Mouse (Mus musculus): ENCODE measurements at regions not wholly inside any gene's neighbourhood (a gene's known extent, or its start where the extent isn't known, plus 50 kb on each side); places are given as distances from the start of the nearest gene placed in this dataset.

DNA sequence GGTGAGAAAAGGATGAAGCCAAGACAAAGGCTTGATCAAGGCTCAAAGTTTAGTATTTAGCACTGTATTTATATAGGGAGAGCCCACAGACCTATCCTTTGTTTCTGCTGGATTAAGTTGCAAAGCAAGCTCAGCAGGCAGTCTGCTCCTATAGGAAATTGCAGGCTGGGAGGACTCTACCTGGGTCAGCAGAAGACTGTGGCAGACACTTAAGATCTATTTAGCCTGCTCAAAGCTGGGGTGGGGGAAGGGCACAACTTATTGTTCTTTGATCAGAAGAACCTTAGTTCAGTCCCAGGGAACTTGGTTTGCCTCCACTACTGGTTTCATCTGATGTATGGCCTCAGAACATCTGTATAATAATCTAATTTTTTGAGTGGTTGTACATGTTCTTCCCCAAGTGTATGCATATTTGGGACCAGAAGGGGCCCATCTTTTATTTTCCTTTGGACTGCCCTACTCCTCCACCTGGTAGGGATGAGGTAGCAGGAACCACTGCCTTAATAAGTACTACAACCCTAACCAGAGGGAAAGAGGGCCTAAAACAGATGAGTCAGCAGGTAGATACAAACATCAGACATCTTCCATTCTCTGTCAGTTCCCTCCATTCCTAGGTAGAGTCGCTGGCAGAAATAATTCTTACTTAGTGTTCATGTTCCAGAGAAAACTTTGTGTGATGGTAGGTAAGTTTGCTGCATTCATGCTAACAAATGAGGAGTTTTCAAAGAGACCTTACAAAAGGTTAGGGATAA is 159.1 kb downstream of the Akr1d1 start:
- no peaks in the 10 kb centered on the region for H3K9me3 ChIP-seq (replicated peaks)
- DNase-seq (ENCODE audit: low spot score) = no peak
- no peaks in the 10 kb centered on the region for H3K4me1 ChIP-seq (ENCODE audit: insufficient read depth, low read depth, low read length)
- no peaks in the 10 kb centered on the region for H3K27me3 ChIP-seq (ENCODE audit: insufficient read depth, low read length)
- no peaks in the 10 kb centered on the region for H3K36me3 ChIP-seq (replicated peaks)
- no peak for ATAC-seq (ENCODE audit: extremely low read depth, insufficient number of reproducible peaks, low FRiP score, poor library complexity, severe bottlenecking)
- H3K4me3 ChIP-seq (ENCODE audit: low read depth, low read length) = no peak overlapping the region
- no peak for TF ChIP-seq CTCF (IDR thresholded peaks at IDR 0.05; ENCODE audit: low read depth, low read length)
- TF ChIP-seq GATA1 (IDR thresholded peaks at IDR 0.05; ENCODE audit: borderline replicate concordance, low read length) = no peak
- TF ChIP-seq TAL1 (conservative IDR thresholded peaks at IDR 0.05; ENCODE audit: low read depth, low read length) = no peak
- TF ChIP-seq GATA2 (IDR thresholded peaks at IDR 0.05; ENCODE audit: borderline replicate concordance, low read depth, low read length) = no peak
- no peak for TF ChIP-seq POLR2AphosphoS5 (IDR thresholded peaks at IDR 0.05; ENCODE audit: insufficient replicate concordance, low read depth, low read length)

DNA sequence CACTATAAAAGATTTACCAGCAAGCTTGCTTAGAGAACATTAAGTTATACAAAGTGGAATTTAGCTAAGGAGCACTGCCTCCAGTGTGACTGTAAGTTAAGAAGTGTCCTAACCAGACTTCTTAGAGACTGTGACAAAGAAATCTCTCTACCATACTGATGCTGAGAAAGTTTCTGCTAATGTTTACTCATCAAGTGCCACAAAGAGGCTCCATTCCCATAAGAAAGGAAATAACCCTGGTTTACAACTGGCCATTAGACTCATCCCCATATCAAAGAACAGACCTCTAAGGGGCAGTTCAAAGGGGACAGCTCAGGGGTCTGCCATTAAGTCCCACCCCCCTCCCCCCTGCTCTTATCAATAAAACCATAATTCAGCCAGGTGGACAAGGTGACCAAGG is 159.7 kb downstream of the Akr1d1 start:
- TF ChIP-seq GATA1 (IDR thresholded peaks at IDR 0.05; ENCODE audit: borderline replicate concordance, low read length) = no peak
- no peak for TF ChIP-seq CTCF (IDR thresholded peaks at IDR 0.05; ENCODE audit: low read depth, low read length)
- no peak for TF ChIP-seq GATA2 (IDR thresholded peaks at IDR 0.05; ENCODE audit: borderline replicate concordance, low read depth, low read length)
- TF ChIP-seq POLR2AphosphoS5 (IDR thresholded peaks at IDR 0.05; ENCODE audit: insufficient replicate concordance, low read depth, low read length) = no peak
- TF ChIP-seq TAL1 (conservative IDR thresholded peaks at IDR 0.05; ENCODE audit: low read depth, low read length) = no peak
- Histone ChIP-seq H3K27me3 (ENCODE audit: insufficient read depth, low read length) (no peaks in the 10 kb centered on the region), H3K4me3 (ENCODE audit: low read depth, low read length) (no peak overlapping the region), H3K36me3 (replicated peaks) (no peaks in the 10 kb centered on the region), H3K9me3 (replicated peaks) (no peaks in the 10 kb centered on the region), H3K4me1 (ENCODE audit: insufficient read depth, low read depth, low read length) (no peaks in the 10 kb centered on the region)
- ATAC-seq (ENCODE audit: extremely low read depth, insufficient number of reproducible peaks, low FRiP score, poor library complexity, severe bottlenecking) (no peak), DNase-seq (ENCODE audit: low spot score) (no peak)

GRCm38 (mm10) chr6:37691976-37692644 is 162.1 kb downstream of the Akr1d1 start:
- no peak for DNase-seq (ENCODE audit: low spot score)
- H3K36me3 ChIP-seq (replicated peaks) = no peaks in the 10 kb centered on the region
- TF ChIP-seq POLR2AphosphoS5 (IDR thresholded peaks at IDR 0.05; ENCODE audit: insufficient replicate concordance, low read depth, low read length) = no peak
- TF ChIP-seq TAL1 (conservative IDR thresholded peaks at IDR 0.05; ENCODE audit: low read depth, low read length) = no peak
- TF ChIP-seq CTCF (IDR thresholded peaks at IDR 0.05; ENCODE audit: low read depth, low read length) = no peak
- ATAC-seq (ENCODE audit: extremely low read depth, insufficient number of reproducible peaks, low FRiP score, poor library complexity, severe bottlenecking) = no peak
- H3K9me3 ChIP-seq (replicated peaks) = no peaks in the 10 kb centered on the region
- no peaks in the 10 kb centered on the region for H3K4me1 ChIP-seq (ENCODE audit: insufficient read depth, low read depth, low read length)
- H3K27me3 ChIP-seq (ENCODE audit: insufficient read depth, low read length) = no peaks in the 10 kb centered on the region
- H3K4me3 ChIP-seq (ENCODE audit: low read depth, low read length) = no peak overlapping the region

- no peaks in the 10 kb centered on the region for H3K4me1 ChIP-seq (ENCODE audit: insufficient read depth, low read depth, low read length)
- H3K4me3 ChIP-seq (ENCODE audit: low read depth, low read length) = no peak overlapping the region
These were observed 162.8 kb downstream of the Akr1d1 start for GRCm38 (mm10) chr6:37692758-37693157.

GRCm38 (mm10) chr6:37696074-37696473 is 166.1 kb downstream of the Akr1d1 start:
- H3K4me1 ChIP-seq (ENCODE audit: insufficient read depth, low read depth, low read length) = no peaks in the 10 kb centered on the region
- no peaks in the 10 kb centered on the region for H3K9me3 ChIP-seq (replicated peaks)
- no peak for DNase-seq (ENCODE audit: low spot score)
- H3K36me3 ChIP-seq (replicated peaks) = no peaks in the 10 kb centered on the region
- no peak overlapping the region for H3K4me3 ChIP-seq (ENCODE audit: low read depth, low read length)
- no peak for ATAC-seq (ENCODE audit: extremely low read depth, insufficient number of reproducible peaks, low FRiP score, poor library complexity, severe bottlenecking)
- no peaks in the 10 kb centered on the region for H3K27me3 ChIP-seq (ENCODE audit: insufficient read depth, low read length)
- TF ChIP-seq CTCF (IDR thresholded peaks at IDR 0.05; ENCODE audit: low read depth, low read length) (no peak), GATA2 (IDR thresholded peaks at IDR 0.05; ENCODE audit: borderline replicate concordance, low read depth, low read length) (no peak), TAL1 (conservative IDR thresholded peaks at IDR 0.05; ENCODE audit: low read depth, low read length) (no peak)

More at GRCm38 (mm10) chr6:37692758-37693157, 162.8 kb downstream of the Akr1d1 start:
- Histone ChIP-seq H3K9me3 (replicated peaks) (no peaks in the 10 kb centered on the region), H3K36me3 (replicated peaks) (no peaks in the 10 kb centered on the region), H3K27me3 (ENCODE audit: insufficient read depth, low read length) (no peaks in the 10 kb centered on the region)
- DNase-seq (ENCODE audit: low spot score) (no peak), ATAC-seq (ENCODE audit: extremely low read depth, insufficient number of reproducible peaks, low FRiP score, poor library complexity, severe bottlenecking) (no peak)
- no peak for TF ChIP-seq TAL1 (conservative IDR thresholded peaks at IDR 0.05; ENCODE audit: low read depth, low read length)
- no peak for TF ChIP-seq POLR2AphosphoS5 (IDR thresholded peaks at IDR 0.05; ENCODE audit: insufficient replicate concordance, low read depth, low read length)

DNA sequence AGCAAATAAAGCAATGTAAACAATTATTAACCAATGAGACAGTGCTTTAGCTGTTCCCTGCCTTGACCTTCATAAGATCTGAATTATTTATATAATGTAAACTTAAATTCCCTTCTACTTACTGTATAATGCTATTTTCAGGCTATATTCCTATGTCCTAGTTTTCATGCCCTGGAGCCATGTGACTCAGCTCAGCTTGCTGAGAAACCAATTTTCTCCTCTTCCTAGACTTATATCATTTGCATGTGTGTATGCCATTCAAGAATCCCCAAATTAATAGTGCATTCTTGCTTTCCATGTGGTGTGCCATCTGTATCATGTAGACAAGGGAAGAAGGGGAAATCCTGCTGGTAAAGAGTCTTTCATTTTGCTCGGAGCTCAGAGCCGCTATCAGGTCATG is 166.7 kb upstream of the Trim24 start:
- no peaks in the 10 kb centered on the region for H3K36me3 ChIP-seq (replicated peaks)
- no peaks in the 10 kb centered on the region for H3K27me3 ChIP-seq (ENCODE audit: insufficient read depth, low read length)
- no peak for DNase-seq (ENCODE audit: low spot score)
- no peaks in the 10 kb centered on the region for H3K9me3 ChIP-seq (replicated peaks)
- no peaks in the 10 kb centered on the region for H3K4me1 ChIP-seq (ENCODE audit: insufficient read depth, low read depth, low read length)
- TF ChIP-seq CTCF (IDR thresholded peaks at IDR 0.05; ENCODE audit: low read depth, low read length) = no peak
- TF ChIP-seq TAL1 (conservative IDR thresholded peaks at IDR 0.05; ENCODE audit: low read depth, low read length) = no peak
- ATAC-seq (ENCODE audit: extremely low read depth, insufficient number of reproducible peaks, low FRiP score, poor library complexity, severe bottlenecking) = no peak
- H3K4me3 ChIP-seq (ENCODE audit: low read depth, low read length) = no peak overlapping the region
